Mouse (Mus musculus): ENCODE measurements around the gene Tenm3. TPM values are rescaled to one million over a fixed set of nuclear protein-coding genes. Genes with fewer than 3 reads are reported as not detected.

The Tenm3 gene
- total and polyA plus RNA-seq, 3 experiments, result 0.01 to 0.11 TPM; not detected in 1

- H3K4me3 ChIP-seq (ENCODE audit: low read depth, low read length), result no peak overlapping the region
- peaks cover 39% of the 10 kb centered on the region for H3K9me3 ChIP-seq (replicated peaks)
Observed at GRCm38 (mm10) chr8:48688706-48689105, 155.0 kb downstream of the Tenm3 start.

GRCm38 (mm10) chr8:48688188-48688587 lies 155.6 kb downstream of the Tenm3 start:
- peaks cover 36% of the 10 kb centered on the region for H3K9me3 ChIP-seq (replicated peaks)
- H3K4me3 ChIP-seq (ENCODE audit: low read depth, low read length), result no peak overlapping the region
- no peak for DNase-seq (ENCODE audit: low spot score)
- H3K36me3 ChIP-seq (replicated peaks), result no peaks in the 10 kb centered on the region
- ATAC-seq (ENCODE audit: extremely low read depth, insufficient number of reproducible peaks, low FRiP score, poor library complexity, severe bottlenecking), result no peak
- H3K27me3 ChIP-seq (ENCODE audit: insufficient read depth, low read length), result no peaks in the 10 kb centered on the region
- H3K4me1 ChIP-seq (ENCODE audit: insufficient read depth, low read depth, low read length), result no peaks in the 10 kb centered on the region
- no peak for TF ChIP-seq GATA1 (IDR thresholded peaks at IDR 0.05; ENCODE audit: borderline replicate concordance, low read length)
- TF ChIP-seq TAL1 (conservative IDR thresholded peaks at IDR 0.05; ENCODE audit: low read depth, low read length), result no peak
- no peak for TF ChIP-seq CTCF (IDR thresholded peaks at IDR 0.05; ENCODE audit: low read depth, low read length)
- no peak for TF ChIP-seq GATA2 (IDR thresholded peaks at IDR 0.05; ENCODE audit: borderline replicate concordance, low read depth, low read length)
- TF ChIP-seq POLR2AphosphoS5 (IDR thresholded peaks at IDR 0.05; ENCODE audit: insufficient replicate concordance, low read depth, low read length), result no peak

More at GRCm38 (mm10) chr8:48688706-48689105, 155.0 kb downstream of the Tenm3 start:
- Histone ChIP-seq H3K4me1 (ENCODE audit: insufficient read depth, low read depth, low read length) (no peaks in the 10 kb centered on the region), H3K36me3 (replicated peaks) (no peaks in the 10 kb centered on the region), H3K27me3 (ENCODE audit: insufficient read depth, low read length) (no peaks in the 10 kb centered on the region)
- ATAC-seq (ENCODE audit: extremely low read depth, insufficient number of reproducible peaks, low FRiP score, poor library complexity, severe bottlenecking) (no peak), DNase-seq (ENCODE audit: low spot score) (no peak)
- TF ChIP-seq POLR2AphosphoS5 (IDR thresholded peaks at IDR 0.05; ENCODE audit: insufficient replicate concordance, low read depth, low read length) (no peak), TAL1 (conservative IDR thresholded peaks at IDR 0.05; ENCODE audit: low read depth, low read length) (no peak), GATA2 (IDR thresholded peaks at IDR 0.05; ENCODE audit: borderline replicate concordance, low read depth, low read length) (no peak)

DNA sequence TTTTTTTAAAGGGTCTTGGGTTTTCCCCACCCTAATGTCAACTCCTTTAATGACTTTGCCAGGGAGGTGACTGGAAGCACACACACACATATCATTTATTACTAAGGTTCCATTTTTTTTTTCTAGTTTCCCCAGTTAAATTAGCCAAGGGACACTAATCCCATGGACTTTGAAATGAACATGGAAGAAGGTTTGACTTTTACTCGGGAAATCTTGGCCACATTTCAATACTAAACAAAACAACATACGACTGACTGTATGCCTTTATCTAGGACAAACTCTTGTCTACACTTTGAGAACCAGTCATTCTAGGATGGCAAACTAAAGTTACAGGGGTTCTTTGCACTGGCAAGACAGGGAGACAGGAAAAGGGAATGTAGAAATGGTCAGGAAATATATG lies 170.3 kb downstream of the Tenm3 start:
- Histone ChIP-seq H3K9me3 (replicated peaks) (peaks cover 39% of the 10 kb centered on the region), H3K4me3 (ENCODE audit: low read depth, low read length) (no peak overlapping the region), H3K36me3 (replicated peaks) (no peaks in the 10 kb centered on the region), H3K4me1 (ENCODE audit: insufficient read depth, low read depth, low read length) (no peaks in the 10 kb centered on the region), H3K27me3 (ENCODE audit: insufficient read depth, low read length) (no peaks in the 10 kb centered on the region)
- ATAC-seq (ENCODE audit: extremely low read depth, insufficient number of reproducible peaks, low FRiP score, poor library complexity, severe bottlenecking), result no peak
- no peak for TF ChIP-seq GATA2 (IDR thresholded peaks at IDR 0.05; ENCODE audit: borderline replicate concordance, low read depth, low read length)
- no peak for TF ChIP-seq CTCF (IDR thresholded peaks at IDR 0.05; ENCODE audit: low read depth, low read length)
- no peak for TF ChIP-seq GATA1 (IDR thresholded peaks at IDR 0.05; ENCODE audit: borderline replicate concordance, low read length)
- no peak for TF ChIP-seq POLR2AphosphoS5 (IDR thresholded peaks at IDR 0.05; ENCODE audit: insufficient replicate concordance, low read depth, low read length)
- TF ChIP-seq TAL1 (conservative IDR thresholded peaks at IDR 0.05; ENCODE audit: low read depth, low read length), result no peak
- no peak for DNase-seq (ENCODE audit: low spot score)

DNA sequence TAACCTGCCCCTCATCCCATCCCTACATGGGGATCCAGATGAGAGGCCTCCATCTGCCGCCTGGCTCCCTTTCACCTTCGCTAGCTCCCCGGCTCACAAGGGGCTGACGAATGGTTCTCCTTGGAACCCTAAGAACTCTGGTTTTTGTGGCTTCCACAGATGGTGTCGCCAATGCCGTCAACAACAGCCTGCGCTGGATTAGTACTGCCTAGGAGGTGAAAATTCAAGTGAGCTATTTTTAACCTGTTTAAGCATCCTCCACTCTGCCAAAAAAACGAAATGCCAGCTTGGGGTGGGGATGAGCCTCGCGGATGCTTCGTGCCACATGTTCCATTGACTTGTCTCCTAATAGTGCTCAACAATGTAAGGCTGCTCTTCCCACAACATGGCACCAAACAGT lies 171.3 kb downstream of the Tenm3 start:
- ATAC-seq (ENCODE audit: extremely low read depth, insufficient number of reproducible peaks, low FRiP score, poor library complexity, severe bottlenecking) (no peak), DNase-seq (ENCODE audit: low spot score) (no peak)
- Histone ChIP-seq H3K9me3 (replicated peaks) (peaks cover 38% of the 10 kb centered on the region), H3K36me3 (replicated peaks) (no peaks in the 10 kb centered on the region), H3K4me1 (ENCODE audit: insufficient read depth, low read depth, low read length) (no peaks in the 10 kb centered on the region), H3K27me3 (ENCODE audit: insufficient read depth, low read length) (no peaks in the 10 kb centered on the region), H3K4me3 (ENCODE audit: low read depth, low read length) (no peak overlapping the region)
- TF ChIP-seq POLR2AphosphoS5 (IDR thresholded peaks at IDR 0.05; ENCODE audit: insufficient replicate concordance, low read depth, low read length) (no peak), GATA1 (IDR thresholded peaks at IDR 0.05; ENCODE audit: borderline replicate concordance, low read length) (no peak)

- Histone ChIP-seq H3K9me3 (replicated peaks) (peaks cover 45% of the 10 kb centered on the region), H3K4me1 (ENCODE audit: insufficient read depth, low read depth, low read length) (no peaks in the 10 kb centered on the region), H3K4me3 (ENCODE audit: low read depth, low read length) (no peak overlapping the region), H3K36me3 (replicated peaks) (no peaks in the 10 kb centered on the region), H3K27me3 (ENCODE audit: insufficient read depth, low read length) (no peaks in the 10 kb centered on the region)
- TF ChIP-seq GATA1 (IDR thresholded peaks at IDR 0.05; ENCODE audit: borderline replicate concordance, low read length), result no peak
- no peak for TF ChIP-seq POLR2AphosphoS5 (IDR thresholded peaks at IDR 0.05; ENCODE audit: insufficient replicate concordance, low read depth, low read length)
- TF ChIP-seq GATA2 (IDR thresholded peaks at IDR 0.05; ENCODE audit: borderline replicate concordance, low read depth, low read length), result no peak
- TF ChIP-seq CTCF (IDR thresholded peaks at IDR 0.05; ENCODE audit: low read depth, low read length), result no peak
- no peak for TF ChIP-seq TAL1 (conservative IDR thresholded peaks at IDR 0.05; ENCODE audit: low read depth, low read length)
- DNase-seq (ENCODE audit: low spot score), result no peak
- ATAC-seq (ENCODE audit: extremely low read depth, insufficient number of reproducible peaks, low FRiP score, poor library complexity, severe bottlenecking), result no peak
Observed at GRCm38 (mm10) chr8:48671318-48671717, 172.4 kb downstream of the Tenm3 start.

DNA sequence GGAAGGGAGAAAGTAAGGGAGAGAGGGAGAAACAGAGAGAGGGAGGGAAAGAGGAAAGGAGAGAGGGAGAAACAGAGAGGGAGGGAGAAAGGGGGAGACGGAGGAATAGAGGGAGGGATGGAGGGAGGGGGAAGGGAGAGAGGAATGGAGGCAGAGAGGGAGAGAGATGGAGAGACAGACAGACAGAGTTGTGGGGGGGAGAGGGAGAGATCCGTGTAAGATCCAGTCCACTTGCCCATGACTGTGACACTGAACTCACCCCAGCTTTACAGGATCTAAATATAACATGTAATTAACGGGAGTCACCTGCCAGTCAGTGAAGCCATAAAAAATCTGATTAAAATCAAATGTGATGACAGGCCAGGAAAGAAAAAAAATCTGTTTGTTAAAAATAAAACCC lies 172.9 kb downstream of the Tenm3 start:
- no peaks in the 10 kb centered on the region for H3K4me1 ChIP-seq (ENCODE audit: insufficient read depth, low read depth, low read length)
- TF ChIP-seq POLR2AphosphoS5 (IDR thresholded peaks at IDR 0.05; ENCODE audit: insufficient replicate concordance, low read depth, low read length), result no peak
- no peak for TF ChIP-seq GATA1 (IDR thresholded peaks at IDR 0.05; ENCODE audit: borderline replicate concordance, low read length)
- TF ChIP-seq GATA2 (IDR thresholded peaks at IDR 0.05; ENCODE audit: borderline replicate concordance, low read depth, low read length), result no peak
- no peak overlapping the region for H3K4me3 ChIP-seq (ENCODE audit: low read depth, low read length)
- H3K36me3 ChIP-seq (replicated peaks), result no peaks in the 10 kb centered on the region
- ATAC-seq (ENCODE audit: extremely low read depth, insufficient number of reproducible peaks, low FRiP score, poor library complexity, severe bottlenecking), result no peak
- no peaks in the 10 kb centered on the region for H3K27me3 ChIP-seq (ENCODE audit: insufficient read depth, low read length)
- H3K9me3 ChIP-seq (replicated peaks), result peaks cover 42% of the 10 kb centered on the region
- DNase-seq (ENCODE audit: low spot score), result no peak

- DNase-seq (ENCODE audit: low spot score) (no peak), ATAC-seq (ENCODE audit: extremely low read depth, insufficient number of reproducible peaks, low FRiP score, poor library complexity, severe bottlenecking) (no peak)
- H3K9me3 ChIP-seq (replicated peaks), result peaks cover 42% of the 10 kb centered on the region
- H3K36me3 ChIP-seq (replicated peaks), result no peaks in the 10 kb centered on the region
- H3K4me1 ChIP-seq (ENCODE audit: insufficient read depth, low read depth, low read length), result no peaks in the 10 kb centered on the region
- TF ChIP-seq TAL1 (conservative IDR thresholded peaks at IDR 0.05; ENCODE audit: low read depth, low read length) (no peak), POLR2AphosphoS5 (IDR thresholded peaks at IDR 0.05; ENCODE audit: insufficient replicate concordance, low read depth, low read length) (no peak), CTCF (IDR thresholded peaks at IDR 0.05; ENCODE audit: low read depth, low read length) (no peak), GATA2 (IDR thresholded peaks at IDR 0.05; ENCODE audit: borderline replicate concordance, low read depth, low read length) (no peak), GATA1 (IDR thresholded peaks at IDR 0.05; ENCODE audit: borderline replicate concordance, low read length) (no peak)
- H3K4me3 ChIP-seq (ENCODE audit: low read depth, low read length), result no peak overlapping the region
- no peaks in the 10 kb centered on the region for H3K27me3 ChIP-seq (ENCODE audit: insufficient read depth, low read length)
Observed at GRCm38 (mm10) chr8:48670387-48670786, 173.4 kb downstream of the Tenm3 start.

Data from G1E (cell line).